Mouse (Mus musculus) cortical plate, adult 2 months (tissue): ENCODE measurements around the gene Edaradd.

Experiments used
- CTCF ChIP-seq: fragments of 200-500 bp; IDR thresholded peaks from 2 replicates; pipeline ENCODE4 v1.5.1; 2011; ENCODE audit warnings: mild to moderate bottlenecking, control low read depth, low read length; ENCODE audit not compliant: insufficient read depth; ENCODE audit errors: extremely low read depth
- POLR2A ChIP-seq: fragments of 200-500 bp; IDR thresholded peaks from 2 replicates; pipeline ENCODE4 v1.6.1; 2011; ENCODE audit warnings: mild to moderate bottlenecking, low read length, control low read depth; ENCODE audit not compliant: insufficient read depth; ENCODE audit errors: extremely low read depth

DNA sequence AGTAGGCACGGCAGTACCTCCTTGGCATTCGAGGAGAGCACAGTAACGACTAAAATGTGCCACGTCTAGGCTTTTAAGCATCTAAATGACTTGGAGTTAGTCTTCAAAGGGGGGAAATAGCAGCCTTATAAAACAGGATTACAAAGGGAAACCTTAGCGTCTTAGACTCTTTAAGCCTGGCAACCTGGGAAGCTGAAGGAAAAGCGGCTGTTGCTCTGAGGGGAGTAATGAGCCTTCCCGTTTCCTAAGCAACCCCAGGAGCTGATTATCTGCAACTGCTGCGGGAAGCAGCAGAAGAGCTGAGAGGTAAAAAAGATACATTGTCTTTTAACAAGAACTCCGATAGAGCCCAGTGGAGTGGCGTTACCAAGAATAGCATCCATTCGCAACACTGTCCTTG, 19.5 kb upstream of the Edaradd start:
- TF ChIP-seq CTCF (no peak), POLR2A (no peak)
